Mouse (Mus musculus) testis, adult 2 months (tissue): ENCODE measurements around the gene Cdhr1. TPM values are rescaled to one million over a fixed set of nuclear protein-coding genes. Genes with fewer than 3 reads are reported as not detected.

ENCODE experiments used
- H3K27ac ChIP-seq: fragments of 200-500 bp; 2 replicates; pipeline ENCODE4 v1.5.1; 2012; ENCODE audit warnings: low read depth, low read length; ENCODE audit not compliant: control insufficient read depth, insufficient read depth
- H3K27me3 ChIP-seq: fragments of 200-500 bp; 2 replicates; pipeline ENCODE4 v1.6.1; 2012; ENCODE audit warnings: mild to moderate bottlenecking, low read length, moderate library complexity; ENCODE audit not compliant: control insufficient read depth, insufficient read depth
- H3K36me3 ChIP-seq: fragments of 200-500 bp; 2 replicates; pipeline ENCODE4 v1.6.1; 2012; ENCODE audit warnings: mild to moderate bottlenecking, low read length; ENCODE audit not compliant: control insufficient read depth, insufficient read depth
- H3K4me1 ChIP-seq: fragments of 200-500 bp; 2 replicates; pipeline ENCODE4 v1.6.1; 2012; ENCODE audit warnings: low read length; ENCODE audit not compliant: control insufficient read depth, insufficient read depth
- H3K4me3 ChIP-seq: fragments of 200-500 bp; 2 replicates; pipeline ENCODE4 v1.5.1; 2012; ENCODE audit warnings: low read depth, mild to moderate bottlenecking, low read length, moderate library complexity, mixed read lengths; ENCODE audit not compliant: control insufficient read depth
- CTCF ChIP-seq: fragments of 200-500 bp; IDR thresholded peaks from 2 replicates; pipeline ENCODE4 v1.5.1; 2012; ENCODE audit warnings: low read depth, mild to moderate bottlenecking, inconsistent platforms, low read length, moderate library complexity; ENCODE audit not compliant: control insufficient read depth, insufficient read depth, insufficient replicate concordance
- POLR2A ChIP-seq: fragments of 200-500 bp; IDR thresholded peaks from 2 replicates; pipeline ENCODE4 v1.6.1; 2012; ENCODE audit warnings: low read depth, mild to moderate bottlenecking, inconsistent platforms, low read length, moderate library complexity; ENCODE audit not compliant: control insufficient read depth
- polyA plus RNA-seq: library from polyadenylated mRNA; depleted of rRNA; stranded (reverse); fragments of >200 nt; gene quantifications from 2 replicates; pipeline ENCODE4 v1.2.3, GENCODE M21; 2012

Cdhr1 gene
- polyA plus RNA-seq, 1 experiment, result 1.1 TPM

DNA sequence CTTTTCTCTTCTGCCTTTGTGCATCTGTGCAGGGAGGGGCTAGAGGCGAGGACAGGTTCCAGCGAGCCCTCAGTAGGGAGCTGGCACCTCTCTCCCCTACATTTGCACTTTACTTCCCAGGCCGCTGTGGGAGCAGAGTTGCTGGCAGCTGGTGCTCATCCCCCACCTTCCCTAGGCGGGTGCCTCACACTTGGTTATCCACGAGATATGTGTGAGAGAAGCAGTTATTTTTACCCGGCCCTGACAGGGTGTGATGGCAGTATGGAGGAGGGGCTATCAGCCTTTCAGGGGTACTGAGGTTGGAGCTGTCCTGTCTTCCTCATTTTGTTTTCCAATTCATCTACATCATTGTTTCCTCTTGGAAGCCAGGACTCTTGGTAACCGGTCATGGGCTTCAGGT lies 7.7 kb upstream of the Cdhr1 start:
- Histone ChIP-seq H3K27ac (no peak overlapping the region), H3K36me3 (no peaks in the 10 kb centered on the region), H3K27me3 (no peaks in the 10 kb centered on the region), H3K4me3 (no peak overlapping the region), H3K4me1 (no peaks in the 10 kb centered on the region)
- no peak for TF ChIP-seq CTCF
- no peak for TF ChIP-seq POLR2A

DNA sequence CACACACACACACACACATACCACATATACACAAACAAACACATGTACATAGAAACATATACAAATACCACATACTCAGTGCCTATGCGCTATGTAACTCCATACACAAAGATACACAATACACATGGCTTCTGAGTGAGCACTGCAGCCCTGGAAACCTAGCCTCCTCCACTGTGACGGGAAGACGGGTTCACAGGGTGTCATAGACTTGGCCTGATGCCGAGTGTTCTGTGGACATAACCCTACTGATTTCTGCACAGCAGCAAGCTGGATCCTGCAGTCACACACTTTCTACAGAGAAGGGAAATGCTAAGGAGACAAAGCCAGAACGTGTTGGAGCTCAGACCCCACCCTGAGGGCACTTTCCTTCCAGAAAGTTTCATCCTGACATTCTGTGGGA lies 6.6 kb upstream of the Cdhr1 start:
- no peak for TF ChIP-seq POLR2A
- TF ChIP-seq CTCF, result no peak
- H3K27ac ChIP-seq, result no peak overlapping the region
- H3K36me3 ChIP-seq, result no peaks in the 10 kb centered on the region
- H3K4me3 ChIP-seq, result no peak overlapping the region
- H3K4me1 ChIP-seq, result no peaks in the 10 kb centered on the region
- H3K27me3 ChIP-seq, result no peaks in the 10 kb centered on the region

DNA sequence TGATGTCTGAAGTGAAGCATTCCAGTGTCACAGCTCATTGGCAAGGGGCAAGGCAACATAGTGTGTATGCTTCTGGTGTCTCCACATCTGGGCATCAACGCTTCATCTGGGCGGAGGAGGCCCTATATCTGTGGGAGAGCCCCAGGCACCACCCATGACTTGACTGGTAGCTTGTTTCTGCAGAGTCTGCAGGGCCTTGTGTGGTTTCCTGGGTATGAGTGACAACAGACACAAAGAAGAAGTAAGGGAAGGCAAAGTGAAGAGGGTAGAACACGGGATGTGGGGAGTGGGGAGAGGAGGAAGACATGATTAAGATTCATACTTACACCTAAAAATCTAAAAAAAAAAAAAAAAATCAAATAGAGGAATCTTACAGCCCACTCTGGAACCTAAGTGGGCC lies 4.3 kb upstream of the Cdhr1 start:
- H3K27ac ChIP-seq, result no peak overlapping the region
- no peak overlapping the region for H3K4me3 ChIP-seq
- no peaks in the 10 kb centered on the region for H3K27me3 ChIP-seq
- H3K4me1 ChIP-seq, result peaks cover 6% of the 10 kb centered on the region
- TF ChIP-seq CTCF (no peak), POLR2A (no peak)
- no peaks in the 10 kb centered on the region for H3K36me3 ChIP-seq

DNA sequence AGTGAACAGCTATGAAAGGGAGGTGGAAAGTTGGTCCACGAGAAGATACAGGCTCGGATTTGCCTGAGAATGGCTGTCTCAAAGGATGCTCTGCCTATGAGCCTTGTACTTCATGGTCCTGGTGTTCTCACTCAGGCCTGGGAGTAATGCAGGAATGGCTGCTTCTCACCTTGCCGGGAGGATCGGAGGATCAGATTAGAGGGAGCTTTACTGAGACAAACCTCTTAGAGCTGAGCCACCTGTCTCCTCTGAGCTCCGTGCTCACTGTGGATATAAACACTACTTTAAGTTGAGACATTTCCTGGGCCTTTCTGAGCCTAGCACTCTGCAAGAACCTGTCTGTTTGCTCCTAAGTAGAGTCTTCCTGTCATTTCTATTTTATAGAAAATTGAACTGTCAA lies 3.4 kb upstream of the Cdhr1 start:
- H3K4me3 ChIP-seq, result no peak overlapping the region
- H3K36me3 ChIP-seq, result no peaks in the 10 kb centered on the region
- H3K27me3 ChIP-seq, result no peaks in the 10 kb centered on the region
- TF ChIP-seq CTCF (no peak), POLR2A (no peak)
- no peak overlapping the region for H3K27ac ChIP-seq
- H3K4me1 ChIP-seq, result peaks cover 6% of the 10 kb centered on the region

DNA sequence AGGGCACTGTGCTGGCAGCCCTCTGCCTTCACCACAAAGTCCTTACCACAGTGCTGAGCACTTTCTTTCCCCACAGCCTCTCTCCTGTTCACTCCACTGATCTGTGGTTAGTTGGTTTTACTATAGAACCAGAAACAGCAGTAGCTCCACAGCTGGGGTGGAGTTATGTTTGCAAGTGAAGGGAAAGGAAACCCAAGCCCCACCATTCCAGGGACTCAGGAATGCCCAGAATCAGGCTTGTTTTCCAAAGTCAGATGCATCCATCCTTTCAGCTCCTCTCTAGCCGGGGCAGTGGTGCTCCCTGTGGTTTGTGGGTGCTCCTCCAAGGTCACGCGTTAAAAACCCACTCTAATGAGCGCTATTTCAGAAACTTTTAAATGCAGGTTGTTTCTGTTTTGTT lies 2.6 kb downstream of the Cdhr1 start:
- Histone ChIP-seq H3K27ac (no peak overlapping the region), H3K4me3 (no peak overlapping the region), H3K36me3 (no peaks in the 10 kb centered on the region), H3K27me3 (no peaks in the 10 kb centered on the region), H3K4me1 (peaks cover 6% of the 10 kb centered on the region)
- TF ChIP-seq POLR2A (no peak), CTCF (no peak)

DNA sequence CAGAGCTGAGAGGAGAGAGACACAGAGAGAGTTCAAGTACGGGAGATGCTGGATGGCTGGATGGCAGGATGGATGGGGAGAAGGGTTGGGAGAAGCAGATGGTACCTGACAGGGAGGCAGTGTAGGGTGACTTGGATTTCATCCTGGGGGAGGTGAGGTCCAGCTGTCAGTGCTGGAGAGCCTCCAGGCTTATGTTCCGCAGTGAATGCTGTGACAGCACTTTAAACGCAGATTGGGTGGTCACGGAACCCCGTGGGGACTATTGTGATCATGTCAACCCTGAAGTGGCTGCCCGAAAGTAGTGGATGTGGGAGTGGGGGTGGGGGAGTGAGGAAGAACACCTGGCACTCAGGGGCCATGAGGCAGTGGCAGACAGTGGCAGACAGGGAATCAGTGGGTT lies 3.7 kb downstream of the Cdhr1 start:
- H3K4me3 ChIP-seq, result no peak overlapping the region
- peaks cover 6% of the 10 kb centered on the region for H3K4me1 ChIP-seq
- TF ChIP-seq POLR2A (no peak), CTCF (no peak)
- no peaks in the 10 kb centered on the region for H3K36me3 ChIP-seq
- no peak overlapping the region for H3K27ac ChIP-seq
- H3K27me3 ChIP-seq, result no peaks in the 10 kb centered on the region

DNA sequence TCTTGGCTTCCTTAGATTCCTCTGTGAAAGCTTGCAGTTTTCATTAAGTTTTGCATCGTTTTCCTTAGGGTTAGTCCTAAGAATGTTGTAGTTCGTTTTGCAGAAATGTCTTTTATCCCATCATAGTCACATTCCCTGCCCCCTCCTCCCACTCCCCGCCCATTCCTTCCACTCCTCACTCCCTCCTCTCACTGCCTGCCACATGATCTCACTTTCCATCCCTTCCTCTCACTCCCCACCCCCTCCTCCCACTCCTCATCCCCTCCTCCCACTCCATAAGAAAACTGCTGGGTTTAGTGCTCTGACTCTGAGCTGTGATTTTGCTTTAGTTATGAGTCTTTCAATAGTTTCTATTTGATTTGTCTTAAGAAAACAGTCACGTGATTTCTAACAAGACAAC lies 14.4 kb downstream of the Cdhr1 start:
- Histone ChIP-seq H3K27me3 (no peaks in the 10 kb centered on the region), H3K4me1 (no peaks in the 10 kb centered on the region), H3K27ac (no peak overlapping the region), H3K4me3 (no peak overlapping the region), H3K36me3 (no peaks in the 10 kb centered on the region)
- TF ChIP-seq CTCF (no peak), POLR2A (no peak)

DNA sequence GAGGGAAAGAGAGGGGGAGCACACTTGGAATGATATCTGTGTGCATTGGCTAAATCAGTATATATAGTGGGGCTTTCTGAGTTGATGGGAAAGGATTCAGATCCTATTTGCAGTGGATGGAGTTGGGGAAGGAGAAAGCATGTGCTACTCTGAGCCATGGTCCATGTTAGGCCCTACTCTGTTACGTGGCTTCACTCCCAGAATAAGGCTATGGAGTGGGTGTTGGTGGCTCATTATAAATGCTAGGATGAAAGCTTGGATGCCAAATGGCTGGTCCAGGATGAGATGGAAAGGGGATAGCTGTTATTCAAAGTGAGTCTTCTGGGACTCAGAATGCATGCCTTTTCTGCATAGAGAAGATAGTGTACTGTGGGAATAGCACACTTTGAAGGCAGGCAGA lies 17.4 kb downstream of the Cdhr1 start:
- Histone ChIP-seq H3K36me3 (no peaks in the 10 kb centered on the region), H3K27ac (no peak overlapping the region), H3K27me3 (no peaks in the 10 kb centered on the region), H3K4me1 (no peaks in the 10 kb centered on the region), H3K4me3 (no peak overlapping the region)
- TF ChIP-seq POLR2A (no peak), CTCF (no peak)

DNA sequence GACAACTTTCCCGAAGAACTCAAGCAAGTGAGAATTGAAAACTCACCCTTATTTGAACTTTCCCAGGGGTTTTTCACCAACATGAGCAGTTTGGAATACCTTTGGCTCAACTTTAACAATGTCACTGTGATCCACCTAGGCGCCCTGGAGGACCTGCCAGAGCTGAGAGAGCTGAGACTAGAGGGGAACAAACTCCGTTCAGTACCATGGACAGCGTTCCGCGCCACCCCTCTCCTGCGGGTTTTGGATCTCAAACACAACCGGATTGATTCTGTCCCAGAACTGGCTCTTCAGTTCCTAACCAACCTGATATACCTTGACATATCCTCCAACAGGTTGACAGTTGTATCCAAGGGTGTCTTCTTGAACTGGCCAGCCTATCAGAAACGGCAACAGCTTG lies 29.6 kb downstream of the Cdhr1 start:
- Histone ChIP-seq H3K36me3 (no peaks in the 10 kb centered on the region), H3K4me1 (no peaks in the 10 kb centered on the region), H3K27ac (no peak overlapping the region), H3K27me3 (no peaks in the 10 kb centered on the region), H3K4me3 (no peak overlapping the region)
- TF ChIP-seq POLR2A (no peak), CTCF (no peak)
